Mouse (Mus musculus) C2C12 (cell line): ENCODE data around the gene Gm20388.

Experiments used
- CEBPB ChIP-seq: IDR thresholded peaks from one replicate; pipeline ENCODE4 v1.6.1; 2011; ENCODE audit warnings: low read depth, mild to moderate bottlenecking, control low read depth, moderate library complexity
- CTCF ChIP-seq: IDR thresholded peaks from one replicate; pipeline ENCODE4 v1.5.1; 2011; ENCODE audit not compliant: control insufficient read depth, insufficient read depth, insufficient read length

GRCm38 (mm10) chr8:124323356-124323755 is 4412.7 kb downstream of the Gm20388 start:
- TF ChIP-seq CTCF (no peak), CEBPB (no peak)
